Mouse (Mus musculus): Measurements from ENCODE around the gene Acat2.
"Not testable (repeated sequence)": the region's sequence is repeated elsewhere in the genome, so short reads cannot be mapped to it uniquely, and the experiment has no call there.

Acat2 gene

DNA sequence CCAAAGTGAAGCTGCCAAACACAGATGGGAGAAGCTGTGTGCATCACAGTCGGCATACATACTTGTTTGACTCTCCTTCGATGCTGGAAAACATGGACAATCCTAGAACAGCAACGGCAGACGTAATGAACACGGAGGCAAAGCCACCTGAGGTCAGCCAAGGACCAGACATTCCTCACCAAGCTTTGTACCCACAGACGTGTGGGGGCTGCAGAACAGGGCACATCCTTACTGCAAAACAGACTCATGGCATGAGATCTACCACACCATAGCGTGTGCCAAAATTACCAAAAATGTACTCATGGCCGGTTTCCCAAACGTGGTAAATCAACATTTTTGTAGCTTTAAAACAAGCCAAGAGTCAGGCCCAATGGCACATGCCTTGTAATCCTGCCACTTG is 54.1 kb downstream of the Acat2 start:
- no peak for DNase-seq (ENCODE audit: low spot score)

GRCm38 (mm10) chr17:12905810-12906209 is 54.7 kb downstream of the Acat2 start:
- DNase-seq (ENCODE audit: low spot score) = no peak

DNA sequence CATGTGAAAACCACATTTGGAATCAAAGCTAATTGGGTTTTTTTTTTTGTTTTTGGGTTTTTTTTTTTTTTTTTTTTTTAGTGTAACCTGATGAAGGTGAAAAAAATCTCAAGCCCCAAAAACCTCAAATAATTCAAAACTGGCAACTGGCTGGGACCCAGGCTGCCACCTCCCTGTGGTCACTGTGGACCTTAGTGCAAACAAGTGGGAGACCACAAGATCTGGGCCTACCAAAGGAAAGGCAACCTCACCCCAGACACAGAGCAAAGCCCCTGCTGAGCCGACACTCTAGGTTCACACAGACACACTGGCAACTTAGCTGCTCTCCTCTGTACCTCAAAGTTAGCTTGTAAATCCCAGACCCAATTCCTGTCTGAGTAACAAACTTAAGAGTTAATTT is 56.2 kb downstream of the Acat2 start:
- no peak for DNase-seq (ENCODE audit: low spot score)

DNA sequence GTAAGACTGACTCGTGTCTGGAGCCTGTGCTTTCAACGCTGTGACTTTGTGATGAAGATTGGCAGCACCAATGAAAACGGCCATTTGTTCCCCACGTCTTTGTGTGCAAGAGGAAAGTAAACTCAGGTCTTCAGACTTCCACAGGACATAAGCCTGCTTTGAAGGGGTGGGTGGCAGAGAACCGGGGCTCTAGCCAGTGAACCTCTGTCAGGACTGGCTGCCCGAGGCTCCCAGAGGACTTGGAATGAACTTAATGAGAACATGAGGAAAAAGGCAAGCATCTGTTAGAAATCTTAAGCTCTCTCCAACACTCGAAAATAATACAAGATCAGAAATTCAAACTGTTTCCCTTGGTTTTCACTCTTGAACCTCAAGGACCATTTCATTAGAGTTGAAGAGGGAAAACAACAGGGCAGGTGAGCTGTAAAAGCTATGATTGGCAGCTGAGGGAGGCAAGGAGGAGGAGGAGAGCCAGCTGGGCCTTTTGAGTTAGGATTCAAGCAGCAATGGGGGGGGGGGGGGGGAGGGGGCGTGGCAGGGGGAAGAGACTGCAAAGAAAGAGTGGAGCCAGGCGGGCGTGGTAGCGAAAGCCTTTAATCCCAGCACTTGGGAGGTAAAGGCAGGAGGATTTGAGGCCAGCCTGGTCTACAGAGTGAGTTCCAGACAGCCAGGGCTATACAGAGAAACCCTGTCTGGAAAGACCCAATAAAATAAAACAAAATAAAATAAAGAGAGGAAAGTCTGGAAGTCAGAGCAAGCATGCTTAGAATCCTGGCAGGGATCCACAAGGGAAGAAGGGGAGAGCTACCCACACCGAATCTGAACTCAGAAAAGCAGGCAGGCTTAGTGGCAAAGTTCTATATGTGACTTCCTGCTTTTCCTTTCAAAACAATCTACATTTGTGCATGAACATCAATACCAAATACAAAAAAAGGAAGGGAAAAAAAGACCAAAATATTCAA is 56.9 kb downstream of the Acat2 start:
- DNase-seq (ENCODE audit: low spot score) = no peak

- DNase-seq (ENCODE audit: low spot score) = no peak
Measured at GRCm38 (mm10) chr17:12902291-12902690, 58.3 kb downstream of the Acat2 start.

DNA sequence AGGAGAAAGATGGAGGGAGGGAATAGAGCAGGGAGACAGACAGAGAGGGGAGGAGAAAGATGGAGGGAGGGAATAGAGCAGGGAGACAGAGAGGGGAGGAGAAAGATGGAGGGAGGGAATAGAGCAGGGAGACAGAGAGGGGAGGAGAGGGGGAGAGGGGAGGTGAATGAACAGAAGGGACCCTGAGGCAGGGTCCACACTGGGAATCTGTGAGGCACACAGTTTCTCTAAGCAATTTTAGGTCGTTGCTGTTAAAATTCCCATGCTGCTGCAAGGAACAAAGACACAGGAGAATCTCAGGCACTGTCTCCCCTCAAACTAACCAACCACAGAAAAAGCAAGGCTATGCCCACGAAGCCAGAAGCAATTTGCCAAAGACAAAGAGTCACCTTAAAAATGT is 61.9 kb downstream of the Acat2 start:
- DNase-seq (ENCODE audit: low spot score) = not testable (repeated sequence)

DNA sequence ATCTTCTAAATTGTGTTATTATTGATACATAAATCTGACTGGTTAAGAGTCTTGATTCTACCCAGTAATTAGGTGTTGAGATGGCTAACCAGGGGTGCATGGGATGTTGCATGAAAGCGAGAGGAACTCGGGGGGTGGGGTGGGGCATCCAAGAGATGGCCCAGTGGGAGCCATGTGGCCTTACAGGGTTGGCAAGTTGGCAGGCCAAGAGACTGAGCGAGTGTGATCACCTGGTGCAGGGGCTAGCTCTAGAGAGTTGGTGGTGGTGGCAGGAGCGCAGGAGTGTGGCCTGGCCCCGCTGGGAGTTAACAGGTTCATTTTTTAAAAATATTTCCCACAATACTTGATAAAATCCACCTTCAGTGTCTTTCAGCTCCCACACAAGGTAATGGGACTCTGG is 62.9 kb downstream of the Acat2 start:
- no peak for DNase-seq (ENCODE audit: low spot score)
